9 mouse cellular contexts compared by ENCODE assay signal in the genomic region with DNA sequence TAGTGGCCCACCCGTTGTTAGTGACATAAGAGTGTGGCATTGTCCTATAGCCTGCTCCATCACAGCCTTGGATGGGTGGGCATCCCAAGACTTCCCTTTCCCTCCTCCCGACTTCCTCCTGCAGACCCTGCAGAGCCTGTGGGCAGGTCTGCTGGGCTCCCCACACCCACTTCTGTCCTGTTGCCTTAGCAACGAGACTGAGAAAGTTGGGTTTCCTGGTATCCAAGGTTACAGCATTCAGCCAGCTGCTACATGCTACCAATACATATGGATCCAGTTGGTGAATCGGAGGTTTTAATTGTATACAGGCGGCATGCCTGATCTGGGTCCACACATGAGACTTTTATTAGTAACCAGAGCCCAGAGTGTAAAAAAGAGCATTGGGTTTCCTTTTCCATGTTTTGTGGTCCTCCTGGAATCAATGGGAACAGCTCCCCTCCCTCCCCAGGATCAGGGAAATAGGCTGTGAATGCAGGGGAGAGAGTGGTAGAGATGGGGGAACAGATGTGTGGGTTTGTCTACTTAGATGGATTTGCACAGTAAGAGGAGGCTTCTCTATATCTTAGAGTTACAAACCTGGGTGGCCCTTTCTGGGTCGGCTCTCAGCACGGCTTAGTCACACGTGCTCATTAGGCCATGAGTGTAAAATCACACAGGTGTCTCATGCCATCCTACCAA. TPM values are rescaled to one million over a fixed set of nuclear protein-coding genes. Genes with fewer than 3 reads are reported as not detected.
DNase-seq lines count a peak whose midpoint lies in the region; ATAC-seq and TF ChIP-seq lines count a peak whose summit lies in the region.
"Had no signal": no experiment of that assay in that cellular context is flagged by ENCODE, and none has a peak within 500 bp of the region (broad histone marks: within the 10 kb centered on the region; RNA-seq: fewer than 3 reads in every experiment).

No protein-coding gene starts in this region.

- H3K4me3 ChIP-seq in embryonic facial prominence, embryonic 15.5 days (replicated peaks): no peak overlapping the region
- H3K4me3 ChIP-seq in layer of hippocampus, adult 2 months: no peak overlapping the region
- no peak overlapping the region for H3K4me3 ChIP-seq in midbrain, embryonic 13.5 days (replicated peaks)

- peak; percentile 74 for ATAC-seq in embryonic facial prominence, embryonic 15.5 days (ENCODE audit: insufficient number of reproducible peaks, low FRiP score, low TSS enrichment, low read depth)
- ATAC-seq in midbrain, embryonic 13.5 days: peak; percentile 95

- H3K36me3 ChIP-seq in embryonic facial prominence, embryonic 15.5 days: no peaks in the 10 kb centered on the region
- H3K36me3 ChIP-seq in midbrain, embryonic 13.5 days: no peaks in the 10 kb centered on the region

- no peak overlapping the region for H3K9ac ChIP-seq in embryonic facial prominence, embryonic 15.5 days
- H3K9ac ChIP-seq in midbrain, embryonic 13.5 days (replicated peaks): peak overlapping the region; percentile 5; the same call in 1 of the 2 replicates

- H3K9me3 ChIP-seq in embryonic facial prominence, embryonic 15.5 days (replicated peaks): no peaks in the 10 kb centered on the region
- no peaks in the 10 kb centered on the region for H3K9me3 ChIP-seq in midbrain, embryonic 13.5 days

- peak overlapping the region; percentile 24 for H3K27ac ChIP-seq in embryonic facial prominence, embryonic 15.5 days (replicated peaks)
- peak overlapping the region; percentile 90 for H3K27ac ChIP-seq in layer of hippocampus, adult 2 months
- H3K27ac ChIP-seq in midbrain, embryonic 13.5 days: peak overlapping the region; percentile 74

- peaks cover 13% of the 10 kb centered on the region for H3K4me1 ChIP-seq in embryonic facial prominence, embryonic 15.5 days
- H3K4me1 ChIP-seq in midbrain, embryonic 13.5 days (replicated peaks): peaks cover 19% of the 10 kb centered on the region

- TF ChIP-seq CTCF in layer of hippocampus, adult 2 months (conservative IDR thresholded peaks at IDR 0.05): no peak

- peak; percentile 91 for DNase-seq in brain, adult 2 months (ENCODE audit: low read depth, low spot score)
- DNase-seq in layer of hippocampus, adult 2 months (ENCODE audit: low spot score in 2 of 2): peak; percentile 69 to 84
- DNase-seq in gastrocnemius, postnatal 14 days: no peak
- no peak for DNase-seq in liver
- no peak for DNase-seq in thymus, postnatal 25 days
- DNase-seq in heart, postnatal 10 days: no peak
- DNase-seq: cerebellum, adult 2 months had no signal

- no peak overlapping the region for H3K4me2 ChIP-seq in embryonic facial prominence, embryonic 15.5 days (replicated peaks)
- H3K4me2 ChIP-seq in midbrain, embryonic 13.5 days (replicated peaks): peak overlapping the region; percentile 25; the same call in 1 of the 2 replicates

- no peaks in the 10 kb centered on the region for H3K27me3 ChIP-seq in embryonic facial prominence, embryonic 15.5 days
- H3K27me3 ChIP-seq in midbrain, embryonic 13.5 days: no peaks in the 10 kb centered on the region

- WGBS in embryonic facial prominence, embryonic 15.5 days: 29% methylated on average over 8 of the region's 8 CpGs
- 44% methylated on average over 8 of the region's 8 CpGs for WGBS in midbrain, embryonic 13.5 days

- intact Hi-C loops in gastrocnemius, postnatal 14 days (cut with DNase I; ENCODE audit: low total_unique reads): no loop called here
- intact Hi-C loops in heart, postnatal 10 days (cut with DNase I): no loop called here

RNA-seq across cellular contexts. Expression of gene Zfp706, which starts 45.7 kb away (rescaled TPM):
- polyA plus RNA-seq in embryonic facial prominence, embryonic 15.5 days (2015; fragmentation: Nextera tagmentation; extraction: Ambion mirVana): 444 and 464 TPM in 2 replicates
- total RNA-seq in layer of hippocampus, adult 2 months (2021): 100 to 1,000 TPM; 275 to 283 TPM
- 437 and 479 TPM in 2 replicates for polyA plus RNA-seq in midbrain, embryonic 13.5 days (2015; fragmentation: Nextera tagmentation; extraction: Ambion mirVana)
- total RNA-seq in gastrocnemius, postnatal 14 days (2021): 100 to 1,000 TPM; 134 to 157 TPM
- total RNA-seq in heart, postnatal 10 days (2021): 100 to 1,000 TPM; 216 to 242 TPM

Comparison
In these comparisons a context has a peak if more than half of its experiments do, and no peak if none do; other contexts are left out.
1. DNase-seq: peak in brain, adult 2 months (single experiment) and layer of hippocampus, adult 2 months (2 of 2); none in gastrocnemius, postnatal 14 days (single experiment), liver (single experiment), thymus, postnatal 25 days (single experiment) and heart, postnatal 10 days (0 of 2).
2. H3K27ac ChIP-seq: peak in every context shown above with its lines; median percentile 90 in layer of hippocampus, adult 2 months; 74 in midbrain, embryonic 13.5 days; 24 in embryonic facial prominence, embryonic 15.5 days.